ENCODE assay signal across 24 mouse cellular contexts in genomic region chr13:98297883-98298482, GRCm38 (mm10). TPM values are rescaled to one million over a fixed set of nuclear protein-coding genes. Genes with fewer than 3 reads are reported as not detected.
DNase-seq lines count a peak whose midpoint lies in the region; TF ChIP-seq lines count a peak whose summit lies in the region.
"Had no signal": no experiment of that assay in that cellular context is flagged by ENCODE, and none has a peak within 500 bp of the region (broad histone marks: within the 10 kb centered on the region; RNA-seq: fewer than 3 reads in every experiment).

No protein-coding gene starts in this region.

- peaks cover 8% of the 10 kb centered on the region for H3K9me3 ChIP-seq in CH12.LX (replicated peaks; ENCODE audit: low read length)
- H3K9me3 ChIP-seq: embryonic facial prominence, embryonic 13.5 days; forebrain, embryonic 10.5 days; intestine, embryonic 15.5 days; midbrain, embryonic 13.5 days had no signal

- in situ Hi-C loops in CH12.LX (cut with MboI; ENCODE audit: low pct_ligation_motif_present, low pct_unique_long_range_greater_than_20kb, low sequenced_read_pairs), result no loop called here

- H3K27ac ChIP-seq in layer of hippocampus, adult 2 months, result 0 out of 2 replicates have a peak overlapping the region, but pooled peaks have one; percentile 51
- no peak overlapping the region for H3K27ac ChIP-seq in CH12.LX (ENCODE audit: insufficient read depth, low read depth)
- H3K27ac ChIP-seq: embryonic facial prominence, embryonic 13.5 days; intestine, embryonic 15.5 days; liver, embryonic 13.5 days had no signal

- H3K4me2 ChIP-seq in CH12.LX (ENCODE audit: insufficient read depth, low read depth, poor library complexity, severe bottlenecking), result no peak overlapping the region
- H3K4me2 ChIP-seq: liver, embryonic 13.5 days had no signal

- no peaks in the 10 kb centered on the region for H3K36me3 ChIP-seq in CH12.LX (replicated peaks in 1 of 2; ENCODE audit: control insufficient read depth in 1 of 2, insufficient read depth in 1 of 2, low read length in 1 of 2)
- H3K36me3 ChIP-seq: embryonic facial prominence, embryonic 13.5 days; forebrain, embryonic 10.5 days; intestine, embryonic 15.5 days; liver, embryonic 13.5 days; midbrain, embryonic 13.5 days had no signal

- no peak for DNase-seq in layer of hippocampus, adult 2 months (ENCODE audit: low spot score in 2 of 2)
- no peak for DNase-seq in layer of hippocampus, postnatal 25 days (ENCODE audit: extremely low spot score in 1 of 2, low spot score in 1 of 2)
- DNase-seq in A20 (ENCODE audit: low read depth, low spot score), result peak; percentile 34
- no peak for DNase-seq in CH12.LX (ENCODE audit: extremely low read depth)
- DNase-seq in R1 (ENCODE audit: low read depth, low spot score), result peak; percentile 61
- no peak for DNase-seq in testis, postnatal 10 days (ENCODE audit: low spot score)
- no peak for DNase-seq in spleen, adult 18-20 months
- DNase-seq: cerebellum, adult 2 months; kidney, postnatal 36 days; left cerebral cortex, postnatal 4 days; liver, embryonic 13.5 days; lung, postnatal 4 days; right cerebral cortex, postnatal 14 days had no signal

- TF ChIP-seq CTCF in layer of hippocampus, adult 2 months (conservative IDR thresholded peaks at IDR 0.05), result peak; percentile 49
- peak in 1 of 2 experiments; percentile 60; a peak in 2 of 4 replicates for TF ChIP-seq CTCF in CH12.LX (conservative IDR thresholded peaks at IDR 0.05 in 1 of 2, IDR thresholded peaks at IDR 0.05 in 1 of 2; ENCODE audit: low read depth in 2 of 2, low read length in 2 of 2)

- H3K27me3 ChIP-seq in CH12.LX (replicated peaks), result no peaks in the 10 kb centered on the region
- H3K27me3 ChIP-seq: embryonic facial prominence, embryonic 13.5 days; intestine, embryonic 15.5 days; liver, embryonic 13.5 days; midbrain, embryonic 13.5 days had no signal

- no peak overlapping the region for H3K9ac ChIP-seq in CH12.LX (ENCODE audit: insufficient read depth, low read depth)
- H3K9ac ChIP-seq: embryonic facial prominence, embryonic 13.5 days; intestine, embryonic 15.5 days; liver, embryonic 13.5 days; midbrain, embryonic 13.5 days had no signal

- TF ChIP-seq EP300 in CH12.LX (IDR thresholded peaks at IDR 0.05; ENCODE audit: low read length), result no peak

- H3K4me3 ChIP-seq in layer of hippocampus, adult 2 months, result no peak overlapping the region
- H3K4me3 ChIP-seq in CH12.LX (replicated peaks in 1 of 3; ENCODE audit: low read depth in 2 of 3, low read length in 2 of 3, poor library complexity in 1 of 3), result no peak overlapping the region
- H3K4me3 ChIP-seq: embryonic facial prominence, embryonic 13.5 days; intestine, embryonic 15.5 days; liver, embryonic 13.5 days had no signal

- no peak for TF ChIP-seq POLR2A in CH12.LX (IDR thresholded peaks at IDR 0.05; ENCODE audit: low read depth, low read length)

- H3K79me2 ChIP-seq in CH12.LX (replicated peaks; ENCODE audit: control insufficient read depth, extremely low read depth, insufficient read depth, poor library complexity, severe bottlenecking), result no peaks in the 10 kb centered on the region

- TF ChIP-seq RAD21 in CH12.LX (IDR thresholded peaks at IDR 0.05; ENCODE audit: low read depth, low read length), result peak; percentile 36

- dilution Hi-C loops in CH12.LX (cut with MboI; ENCODE audit: extremely low pct_ligation_motif_present, extremely low pct_unique_long_range_greater_than_20kb, low sequenced_read_pairs), result no loop called here

- H3K4me1 ChIP-seq in CH12.LX (ENCODE audit: control insufficient read depth in 1 of 2, insufficient read depth in 2 of 2), result peaks cover 2 to 30% of the 10 kb centered on the region in 2 experiments; a peak in 3 of 4 replicates
- H3K4me1 ChIP-seq: embryonic facial prominence, embryonic 13.5 days; intestine, embryonic 15.5 days; liver, embryonic 13.5 days; midbrain, embryonic 13.5 days had no signal

TF ChIP-seq in CH12.LX, 34 proteins besides CTCF, POLR2A, EP300 and RAD21:
- TF ChIP-seq SMC3 (IDR thresholded peaks at IDR 0.05; ENCODE audit: low read depth, low read length), result peak; percentile 31; the same call in 1 of the 2 replicates
- TF ChIP-seq IRF4 (IDR thresholded peaks at IDR 0.05; ENCODE audit: low read depth, low read length), result no peak
- no peak for TF ChIP-seq MAZ (IDR thresholded peaks at IDR 0.05; ENCODE audit: low read depth, low read length)

RNA-seq across cellular contexts. Expression of gene Gm21976, which starts 18.3 kb away (rescaled TPM):
- not detected for total RNA-seq in layer of hippocampus, adult 2 months (2021)
- total RNA-seq in layer of hippocampus, postnatal 25 days (2021), result not detected
- not detected in 2 replicates for total RNA-seq in CH12.LX (2012; rRNA removed)
- not detected in 2 replicates for total RNA-seq in CH12.LX (2014; rRNA removed)
- polyA plus RNA-seq in CH12.LX (2012; ENCODE audit: insufficient read length, low read depth), result not detected in 2 replicates
- total RNA-seq: adrenal gland, adult 18-20 months; common myeloid progenitor, adult 5-6 weeks; gastrocnemius, postnatal 4 days; layer of hippocampus, postnatal 14 days; left cerebral cortex, postnatal 4 days had no signal
- polyA plus RNA-seq: cerebellum, adult 2 months; embryonic facial prominence, embryonic 13.5 days; forebrain, embryonic 10.5 days; heart, embryonic 14.5 days; hindbrain, embryonic 11.5 days; intestine, embryonic 15.5 days; liver, embryonic 13.5 days; midbrain, embryonic 13.5 days; thymus, postnatal 0 days had no signal

RNA-seq across cellular contexts. Expression of gene Btf3, which starts 18.8 kb away (rescaled TPM):
- total RNA-seq in layer of hippocampus, adult 2 months (2021), result 100 to 1,000 TPM; 198 TPM
- 100 to 1,000 TPM; 196 to 221 TPM for total RNA-seq in layer of hippocampus, postnatal 25 days (2021)
- total RNA-seq in CH12.LX (2012; rRNA removed), result 1,038 and 1,073 TPM in 2 replicates
- 1,568 and 1,693 TPM in 2 replicates for total RNA-seq in CH12.LX (2014; rRNA removed)
- 1,281 and 1,367 TPM in 2 replicates for polyA plus RNA-seq in CH12.LX (2012; ENCODE audit: insufficient read length, low read depth)

RNA-seq across cellular contexts. Expression of gene Ankra2, which starts 35.1 kb away (rescaled TPM):
- 10 to 100 TPM; 50.0 to 50.4 TPM for total RNA-seq in layer of hippocampus, adult 2 months (2021)
- total RNA-seq in layer of hippocampus, postnatal 25 days (2021), result 10 to 100 TPM; 49.8 to 51.0 TPM
- total RNA-seq in CH12.LX (2012; rRNA removed) (10.1 and 11.1 TPM in 2 replicates), CH12.LX (2014; rRNA removed) (12.9 and 15.3 TPM in 2 replicates)
- 12.4 and 14.8 TPM in 2 replicates for polyA plus RNA-seq in CH12.LX (2012; ENCODE audit: insufficient read length, low read depth)

RNA-seq across cellular contexts. Expression of gene Utp15, which starts 35.1 kb away (rescaled TPM):
- 10 to 100 TPM; 21.5 to 22.5 TPM for total RNA-seq in layer of hippocampus, adult 2 months (2021)
- total RNA-seq in layer of hippocampus, postnatal 25 days (2021), result 10 to 100 TPM; 17.2 to 23.0 TPM
- 36.8 and 44.3 TPM in 2 replicates for total RNA-seq in CH12.LX (2012; rRNA removed)
- 51.7 and 52.2 TPM in 2 replicates for total RNA-seq in CH12.LX (2014; rRNA removed)
- 49.4 and 51.7 TPM in 2 replicates for polyA plus RNA-seq in CH12.LX (2012; ENCODE audit: insufficient read length, low read depth)

RNA-seq across cellular contexts. Expression of gene Foxd1, which starts 56.1 kb away (rescaled TPM):
- 1 to 10 TPM in 1 of 2 experiments, under 1 TPM in 1; 0.69 to 1.2 TPM for total RNA-seq in layer of hippocampus, adult 2 months (2021)
- total RNA-seq in layer of hippocampus, postnatal 25 days (2021), result 1 to 10 TPM in 1 of 2 experiments, under 1 TPM in 1; 0.71 to 1.0 TPM
- not detected in 2 replicates for total RNA-seq in CH12.LX (2012; rRNA removed)
- not detected in 2 replicates for total RNA-seq in CH12.LX (2014; rRNA removed)
- not detected in 2 replicates for polyA plus RNA-seq in CH12.LX (2012; ENCODE audit: insufficient read length, low read depth)
- total RNA-seq: common myeloid progenitor, adult 5-6 weeks had no signal
- polyA plus RNA-seq: heart, embryonic 14.5 days; intestine, embryonic 15.5 days; liver, embryonic 13.5 days had no signal

Comparison
In these comparisons a context has a peak if more than half of its experiments do, and no peak if none do; other contexts are left out.
1. DNase-seq: peak in A20 (single experiment) and R1 (single experiment); none in layer of hippocampus, adult 2 months (0 of 2), layer of hippocampus, postnatal 25 days (0 of 2), CH12.LX (single experiment), testis, postnatal 10 days (single experiment) and spleen, adult 18-20 months (0 of 2).
2. RNA of gene Btf3, which starts 18.8 kb away (total RNA-seq): 1,038 to 1,693 TPM in CH12.LX; 196 to 221 TPM in layer of hippocampus, postnatal 25 days and 198 TPM in layer of hippocampus, adult 2 months; every median in the first group is over 4 times any median in the second.